Mouse (Mus musculus) stomach, embryonic 14.5 days (tissue): ENCODE measurements around the gene Gm20388. TPM values are rescaled to one million over a fixed set of nuclear protein-coding genes. Genes with fewer than 3 reads are reported as not detected.

ENCODE experiments used
- ATAC-seq: fragments of 200-750 bp; cut with Nextera tagmentation; 2 replicates; pipeline ENCODE4 v1.8.0; 2017; ENCODE audit warnings: low read depth, moderate TSS enrichment; ENCODE audit not compliant: insufficient number of reproducible peaks, insufficient read depth, low FRiP score
- H3K27ac ChIP-seq: fragments of 300-500 bp; sonication (generic); 2 replicates; pipeline ENCODE4 v1.5.1; 2014; ENCODE audit warnings: mild to moderate bottlenecking, low read length, moderate library complexity, mixed read lengths
- H3K27me3 ChIP-seq: fragments of 300-500 bp; sonication (generic); 2 replicates; pipeline ENCODE4 v1.6.1; 2014; ENCODE audit warnings: low read length, control low read depth, mixed read lengths; ENCODE audit not compliant: control insufficient read depth, insufficient read depth
- H3K36me3 ChIP-seq: fragments of 300-500 bp; sonication (generic); 2 replicates; pipeline ENCODE4 v1.6.1; 2014; ENCODE audit warnings: mild to moderate bottlenecking, control low read depth, low read length, moderate library complexity, mixed read lengths; ENCODE audit not compliant: control insufficient read depth, insufficient read depth
- H3K4me1 ChIP-seq: fragments of 300-500 bp; sonication (generic); 2 replicates; pipeline ENCODE4 v1.6.1; 2014; ENCODE audit warnings: low read length, control low read depth, mixed read lengths; ENCODE audit not compliant: control insufficient read depth, insufficient read depth
- H3K4me2 ChIP-seq: fragments of 300-500 bp; sonication (generic); replicated peaks from 2 replicates; pipeline ENCODE4 v1.6.1; 2014; ENCODE audit warnings: low read depth, low read length, control low read depth
- H3K4me3 ChIP-seq: fragments of 300-500 bp; sonication (generic); 2 replicates; pipeline ENCODE4 v1.5.1; 2014; ENCODE audit warnings: low read depth, low read length, control low read depth
- H3K9ac ChIP-seq: fragments of 300-500 bp; sonication (generic); replicated peaks from 2 replicates; pipeline ENCODE4 v1.6.1; 2014; ENCODE audit warnings: low read depth, mild to moderate bottlenecking, control low read depth, low read length, moderate library complexity, mixed read lengths
- H3K9me3 ChIP-seq: fragments of 300-500 bp; sonication (generic); 2 replicates; pipeline ENCODE4 v1.6.1; 2016; ENCODE audit warnings: low read depth, low read length, control low read depth; ENCODE audit not compliant: control insufficient read depth
- WGBS: fragments of 180-500 bp; shearing (Covaris S2); extraction: QIAGEN DNeasy Blood & Tissue Kit; methylation state at CpG from one replicate; pipeline ENCODE4 v1.1.7; 2014; 5-methylcytosine and 5-hydroxymethylcytosine counted together
- polyA plus RNA-seq: library from polyadenylated mRNA; unstranded; fragments of >200 nt; fragmentation: Nextera tagmentation; extraction: Ambion mirVana; gene quantifications from 2 replicates; pipeline ENCODE4 v1.2.1, GENCODE M21; 2014

The Gm20388 gene
- polyA plus RNA-seq, 1 experiment from 2014 or later: 11.4 TPM

- H3K4me2 ChIP-seq: no peak overlapping the region
- H3K9me3 ChIP-seq: no peaks in the 10 kb centered on the region
- no peaks in the 10 kb centered on the region for H3K27me3 ChIP-seq
- H3K27ac ChIP-seq: no peak overlapping the region
- 85% methylated on average over 3 of the region's 3 CpGs for WGBS
- no peak overlapping the region for H3K9ac ChIP-seq
- peaks cover 5% of the 10 kb centered on the region; the same call in 1 of the 2 replicates for H3K4me1 ChIP-seq
- ATAC-seq: no peak
- H3K4me3 ChIP-seq: no peak overlapping the region
- peaks cover 3% of the 10 kb centered on the region; the same call in 1 of the 2 replicates for H3K36me3 ChIP-seq
Measured at GRCm38 (mm10) chr8:121879712-121880111, 1969.1 kb downstream of the Gm20388 start.

- WGBS: 42% methylated on average over 1 of the region's 1 CpGs
Measured at GRCm38 (mm10) chr8:121880818-121881217, 1970.2 kb downstream of the Gm20388 start.

GRCm38 (mm10) chr8:121881921-121882320 lies 1971.3 kb downstream of the Gm20388 start:
- H3K4me3 ChIP-seq: no peak overlapping the region
- H3K36me3 ChIP-seq: peaks cover 17% of the 10 kb centered on the region; the same call in 1 of the 2 replicates
- H3K9ac ChIP-seq: no peak overlapping the region
- no peaks in the 10 kb centered on the region; the same call in 1 of the 2 replicates for H3K4me1 ChIP-seq
- H3K9me3 ChIP-seq: no peaks in the 10 kb centered on the region
- 84% methylated on average over 5 of the region's 5 CpGs for WGBS
- ATAC-seq: peak; percentile 44; the same call in 1 of the 2 replicates
- no peak overlapping the region for H3K4me2 ChIP-seq
- no peaks in the 10 kb centered on the region for H3K27me3 ChIP-seq
- no peak overlapping the region for H3K27ac ChIP-seq

More at GRCm38 (mm10) chr8:121880818-121881217, 1970.2 kb downstream of the Gm20388 start:
- ATAC-seq: no peak
- Histone ChIP-seq H3K4me1 (no peaks in the 10 kb centered on the region; the same call in 1 of the 2 replicates), H3K27ac (no peak overlapping the region), H3K4me3 (no peak overlapping the region), H3K27me3 (no peaks in the 10 kb centered on the region), H3K36me3 (peaks cover 12% of the 10 kb centered on the region; the same call in 1 of the 2 replicates), H3K4me2 (no peak overlapping the region), H3K9me3 (no peaks in the 10 kb centered on the region), H3K9ac (no peak overlapping the region)

- Histone ChIP-seq H3K36me3 (peaks cover 23% of the 10 kb centered on the region; the same call in 1 of the 2 replicates), H3K9ac (no peak overlapping the region), H3K4me1 (no peaks in the 10 kb centered on the region; the same call in 1 of the 2 replicates), H3K4me3 (no peak overlapping the region), H3K27me3 (no peaks in the 10 kb centered on the region), H3K4me2 (no peak overlapping the region), H3K9me3 (no peaks in the 10 kb centered on the region), H3K27ac (no peak overlapping the region)
- WGBS: 88% methylated on average over 3 of the region's 3 CpGs
- no peak for ATAC-seq
Measured at GRCm38 (mm10) chr8:121884181-121884580, 1973.5 kb downstream of the Gm20388 start.

DNA sequence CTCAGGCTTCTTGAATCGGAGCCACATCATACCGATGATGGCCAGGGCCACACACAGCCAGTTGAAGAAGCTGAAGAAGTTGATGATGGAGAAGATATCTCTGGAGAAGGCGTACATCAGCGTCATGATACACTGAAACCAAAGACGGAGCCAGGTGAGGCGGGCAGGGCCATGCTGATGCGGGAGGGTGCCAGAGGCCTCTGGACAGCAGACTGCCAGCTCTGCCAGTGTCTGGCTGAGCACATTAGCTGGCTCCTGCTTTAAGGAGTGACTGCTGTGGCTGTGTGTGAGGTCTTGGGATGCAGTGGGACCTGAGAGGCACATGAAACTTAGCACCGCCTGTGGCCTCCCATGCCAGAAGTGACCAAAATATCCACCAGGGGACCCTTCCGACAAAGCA lies 1974.4 kb downstream of the Gm20388 start:
- no peak overlapping the region for H3K27ac ChIP-seq
- no peak overlapping the region for H3K4me3 ChIP-seq
- no peak overlapping the region for H3K4me2 ChIP-seq
- H3K9me3 ChIP-seq: no peaks in the 10 kb centered on the region
- WGBS: 92% methylated on average over 9 of the region's 9 CpGs
- ATAC-seq: no peak
- no peaks in the 10 kb centered on the region; the same call in 1 of the 2 replicates for H3K4me1 ChIP-seq
- H3K9ac ChIP-seq: no peak overlapping the region
- no peaks in the 10 kb centered on the region for H3K27me3 ChIP-seq
- peaks cover 23% of the 10 kb centered on the region; the same call in 1 of the 2 replicates for H3K36me3 ChIP-seq

DNA sequence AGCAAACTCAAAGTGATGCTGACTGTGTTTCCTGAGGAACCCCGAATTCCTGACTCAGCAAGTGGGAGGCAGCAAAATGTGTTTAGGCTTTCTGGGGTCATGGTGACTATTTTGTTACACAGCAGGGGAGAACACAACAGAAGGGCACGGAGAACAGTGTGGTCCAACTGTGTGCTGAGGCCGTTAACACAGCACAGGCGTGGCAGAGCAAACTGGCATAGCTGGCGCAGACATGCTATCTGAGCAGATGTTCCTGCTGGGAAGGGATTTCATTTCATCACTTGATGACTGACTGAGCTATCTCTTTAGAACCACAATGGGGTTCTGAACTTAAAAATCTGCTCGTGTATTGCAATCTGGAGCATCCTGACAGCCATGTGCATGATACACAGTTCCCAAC lies 1974.8 kb downstream of the Gm20388 start:
- H3K36me3 ChIP-seq: peaks cover 23% of the 10 kb centered on the region; the same call in 1 of the 2 replicates
- no peak overlapping the region for H3K27ac ChIP-seq
- WGBS: 89% methylated on average over 6 of the region's 6 CpGs
- no peak overlapping the region for H3K9ac ChIP-seq
- no peak overlapping the region for H3K4me2 ChIP-seq
- H3K9me3 ChIP-seq: no peaks in the 10 kb centered on the region
- H3K4me3 ChIP-seq: no peak overlapping the region
- no peaks in the 10 kb centered on the region; the same call in 1 of the 2 replicates for H3K4me1 ChIP-seq
- ATAC-seq: no peak
- no peaks in the 10 kb centered on the region for H3K27me3 ChIP-seq

DNA sequence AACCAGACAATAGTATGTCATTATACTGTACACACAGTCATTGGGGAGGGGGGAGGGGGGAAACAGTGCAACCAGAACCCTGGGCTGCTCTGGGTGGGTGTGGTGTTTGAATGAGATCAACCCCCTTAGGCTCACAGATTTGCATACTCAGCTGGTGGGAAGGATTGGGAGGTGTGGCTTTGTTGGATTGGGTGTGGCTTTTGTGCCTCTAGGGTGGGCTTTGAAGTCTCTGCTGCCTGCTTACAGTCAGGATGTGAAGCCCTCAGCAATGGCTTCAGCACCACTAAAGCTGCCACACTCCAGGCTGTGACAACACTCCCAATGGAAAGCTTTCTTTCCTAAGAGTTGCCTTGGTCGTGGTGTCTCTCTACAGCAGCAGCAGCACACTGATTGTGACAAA lies 1976.9 kb downstream of the Gm20388 start:
- no peak for ATAC-seq
- Histone ChIP-seq H3K4me2 (no peak overlapping the region), H3K36me3 (peaks cover 23% of the 10 kb centered on the region; the same call in 1 of the 2 replicates), H3K9me3 (no peaks in the 10 kb centered on the region), H3K27me3 (no peaks in the 10 kb centered on the region), H3K27ac (no peak overlapping the region), H3K4me3 (no peak overlapping the region), H3K9ac (no peak overlapping the region), H3K4me1 (no peaks in the 10 kb centered on the region; the same call in 1 of the 2 replicates)
- WGBS: 50% methylated on average over 1 of the region's 1 CpGs

DNA sequence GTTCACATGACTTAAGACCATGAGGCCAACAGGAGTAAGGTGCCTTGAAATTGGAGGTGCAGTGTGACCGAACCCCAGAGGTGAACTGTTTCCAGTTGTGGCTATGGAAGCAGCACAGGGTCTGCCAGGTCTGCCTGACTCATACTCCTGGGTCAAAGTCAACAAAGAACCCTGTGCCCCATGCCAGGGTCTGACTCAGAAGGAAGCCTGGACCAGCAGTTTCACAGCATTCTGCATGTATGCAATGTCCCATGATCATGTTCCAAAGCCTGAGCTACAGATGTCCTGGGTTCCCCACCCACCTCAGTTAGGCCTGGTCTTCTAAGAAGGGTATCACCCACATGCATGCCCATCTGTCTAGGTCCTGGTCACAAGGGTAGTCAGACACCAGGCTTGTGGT lies 1978.7 kb downstream of the Gm20388 start:
- 94% methylated on average over 1 of the region's 1 CpGs for WGBS
- Histone ChIP-seq H3K36me3 (peaks cover 24% of the 10 kb centered on the region; the same call in 1 of the 2 replicates), H3K4me3 (no peak overlapping the region), H3K27me3 (no peaks in the 10 kb centered on the region), H3K4me2 (no peak overlapping the region), H3K4me1 (no peaks in the 10 kb centered on the region), H3K27ac (no peak overlapping the region), H3K9ac (no peak overlapping the region), H3K9me3 (no peaks in the 10 kb centered on the region)
- ATAC-seq: no peak
